Mouse (Mus musculus) CD4-positive, CD25-positive, alpha-beta regulatory T cell, adult 4 months (primary cell): Measurements from ENCODE around the gene 1700069L16Rik. TPM values are rescaled to one million over a fixed set of nuclear protein-coding genes. Genes with fewer than 3 reads are reported as not detected.

Experiments used
- ATAC-seq: one replicate; pipeline ENCODE4 v1.8.0; 2017
- polyA plus RNA-seq, 2 experiments: library from polyadenylated mRNA; unstranded; fragments of 100-300 nt; shearing (Covaris generic); gene quantifications; one replicate each; pipeline ENCODE4 v1.2.1; 2017

Gene 1700069L16Rik
- polyA plus RNA-seq, 2 experiments from 2014 or later, result not detected

DNA sequence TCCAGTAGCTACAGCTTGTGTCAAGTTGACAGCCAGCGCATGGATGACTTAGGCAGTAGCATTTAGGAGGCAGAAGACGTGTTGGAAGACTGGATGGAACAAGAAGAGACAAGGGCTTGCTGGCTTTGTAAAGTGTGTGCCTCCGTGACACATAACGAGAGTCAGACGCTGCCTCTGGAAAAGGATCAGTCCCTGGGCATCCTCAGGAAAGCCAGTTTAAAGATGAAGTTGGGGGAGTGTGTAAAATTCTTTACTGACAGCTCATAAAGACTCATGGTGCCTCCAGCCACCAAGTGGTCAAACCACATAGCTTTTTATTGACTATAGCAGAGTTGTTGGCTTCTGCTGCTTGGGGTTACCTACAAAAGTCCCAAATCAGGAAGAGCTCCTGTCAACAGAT, 39.1 kb downstream of the 1700069L16Rik start:
- ATAC-seq, result no peak

DNA sequence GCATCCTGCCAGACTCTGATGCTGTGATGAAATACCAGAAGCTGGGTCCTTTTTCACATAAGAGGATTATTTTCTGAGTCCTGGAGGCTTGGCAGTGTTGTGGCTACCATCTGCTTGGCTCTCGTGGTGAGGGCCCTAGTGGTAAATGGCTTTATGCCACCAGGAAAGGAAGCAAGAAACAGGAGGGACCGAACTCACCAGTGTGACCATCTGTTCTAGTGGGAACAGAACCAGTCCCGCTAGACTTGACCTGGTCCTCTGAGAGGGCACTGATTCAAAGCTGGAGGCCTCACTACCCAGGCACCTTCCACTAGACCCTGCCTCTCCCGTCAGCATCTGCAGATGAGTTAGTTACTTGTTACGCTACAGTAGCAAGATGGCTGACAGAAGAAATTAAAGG, 41.3 kb downstream of the 1700069L16Rik start:
- no peak for ATAC-seq

DNA sequence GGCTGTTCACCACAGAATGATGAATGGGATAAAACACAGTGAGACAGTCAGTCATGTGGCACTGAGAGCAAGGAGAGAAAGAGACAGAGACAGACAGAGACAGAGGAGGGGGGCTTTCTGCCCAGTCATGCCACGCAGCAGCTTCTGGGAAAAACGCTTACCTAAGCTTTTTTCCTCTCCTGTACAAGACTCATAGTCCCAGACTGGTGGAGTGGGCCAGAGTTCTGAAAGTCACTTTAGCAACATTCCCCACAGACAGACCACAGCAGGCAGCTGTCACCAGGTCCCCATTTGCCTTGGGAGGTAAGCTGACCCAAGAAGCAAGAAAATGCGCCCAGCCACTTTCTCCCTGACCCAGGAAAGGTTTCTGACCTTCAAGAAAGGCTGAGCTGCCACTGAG, 42.1 kb downstream of the 1700069L16Rik start:
- no peak for ATAC-seq

DNA sequence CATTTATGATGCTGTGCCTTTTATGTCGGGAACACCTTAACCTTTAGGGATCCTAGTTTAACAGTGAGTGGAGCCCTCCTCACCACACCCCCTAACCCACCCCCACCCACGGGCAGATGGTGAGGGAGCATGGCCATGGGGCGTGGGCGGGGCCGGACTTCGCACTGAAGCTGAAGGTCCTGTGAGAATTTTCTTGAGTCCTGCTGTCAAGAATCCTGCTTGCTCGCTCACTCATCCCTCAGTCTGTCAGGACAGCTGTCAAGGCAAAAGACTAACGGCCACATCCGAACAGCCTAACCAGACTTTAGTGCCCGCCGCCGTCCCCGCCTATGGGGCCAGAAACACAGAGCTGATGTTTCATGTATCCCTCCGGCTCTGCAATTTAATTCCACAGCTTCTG, 43.4 kb downstream of the 1700069L16Rik start:
- ATAC-seq, result no peak

DNA sequence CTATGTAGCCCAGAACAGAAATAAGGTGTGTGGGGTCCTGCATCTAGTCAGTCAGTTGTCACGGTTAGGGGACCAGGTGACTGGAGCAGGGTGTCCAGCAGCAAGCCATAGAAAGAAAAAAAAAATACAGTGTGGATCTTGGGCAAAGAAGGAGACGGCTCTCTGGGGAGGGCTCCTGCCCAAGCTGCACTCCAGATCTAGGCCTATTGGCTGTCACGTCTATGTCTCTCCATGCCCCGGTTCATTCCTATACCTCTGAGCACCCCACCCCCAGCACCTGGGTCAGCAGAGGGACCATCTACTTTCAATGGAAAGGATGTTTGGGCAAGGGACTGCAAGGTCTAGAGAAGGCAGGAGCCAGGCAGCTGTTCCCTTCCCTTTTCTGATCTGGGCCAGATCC, 45.1 kb downstream of the 1700069L16Rik start:
- no peak for ATAC-seq

DNA sequence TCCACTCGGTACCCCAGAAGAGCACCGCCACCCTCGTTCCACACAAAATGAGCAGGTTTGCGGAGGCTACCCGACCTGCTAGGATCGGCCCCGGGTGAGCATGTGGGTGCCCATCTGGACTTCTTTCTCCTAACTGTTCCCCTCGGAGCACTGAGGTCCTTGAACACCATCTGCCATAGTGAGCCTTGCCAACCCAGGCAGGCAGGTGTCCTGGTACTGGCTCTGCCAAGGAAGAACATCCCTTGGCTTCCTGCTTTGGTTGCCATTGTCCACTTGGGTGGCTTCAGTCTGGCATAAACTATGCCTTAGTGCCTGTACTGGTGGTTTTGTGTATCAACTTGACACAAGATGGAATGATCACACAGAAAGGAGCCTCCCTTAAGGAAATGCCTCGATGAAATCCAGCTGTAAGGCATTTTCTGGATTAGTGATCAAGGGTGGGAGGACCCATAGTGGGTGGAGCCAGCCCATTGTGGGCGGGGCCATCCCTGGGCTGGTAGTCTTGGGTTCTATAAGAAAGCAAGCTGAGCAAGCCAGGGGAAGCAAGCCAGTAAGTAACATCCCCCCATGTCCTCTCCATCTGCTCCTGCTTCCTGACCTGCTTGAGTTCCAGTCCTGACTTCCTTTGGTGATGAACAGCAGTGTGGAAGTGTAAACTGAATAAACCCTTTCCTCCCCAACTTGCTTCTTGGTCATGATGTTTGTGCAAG, 45.7 kb downstream of the 1700069L16Rik start:
- no peak for ATAC-seq

DNA sequence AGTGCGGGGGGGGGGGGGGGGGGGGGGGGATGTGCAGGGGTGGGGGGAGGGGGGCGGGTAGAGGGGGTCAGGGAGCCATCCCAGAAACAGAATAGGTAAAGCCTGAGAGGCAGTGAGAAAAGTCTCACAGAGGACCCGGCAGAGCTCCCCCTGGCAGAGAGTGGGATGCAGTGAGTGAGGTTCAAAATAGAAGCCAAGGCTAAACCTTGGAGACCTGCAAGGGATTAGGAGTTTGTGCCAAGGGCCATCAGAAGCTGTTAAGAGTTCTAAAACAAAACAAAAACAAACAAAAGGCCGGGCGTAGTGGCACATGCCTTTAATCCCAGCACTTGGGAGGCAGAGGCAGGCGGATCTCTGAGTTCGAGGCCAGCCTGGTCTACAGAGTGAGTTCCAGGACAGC, 47.0 kb downstream of the 1700069L16Rik start:
- no peak for ATAC-seq

DNA sequence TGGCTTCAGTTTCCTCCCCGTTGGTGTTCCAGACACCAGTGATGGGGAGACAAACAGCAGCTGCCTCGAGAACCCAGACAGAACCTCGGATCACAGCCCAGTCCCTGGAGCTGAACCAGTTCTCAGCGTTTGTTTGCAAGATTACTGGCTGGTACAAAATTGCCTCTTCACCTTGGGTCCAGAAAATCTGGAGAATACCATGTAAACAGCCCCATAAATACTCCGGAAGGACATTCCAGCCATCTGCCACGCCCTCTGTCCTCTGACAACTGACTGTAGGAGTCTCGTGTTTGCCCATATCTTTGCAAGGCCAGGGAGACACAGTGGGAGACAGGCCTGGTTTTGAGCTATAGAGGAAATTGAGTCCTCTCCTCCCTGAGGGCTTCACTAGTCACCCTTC, 49.7 kb downstream of the 1700069L16Rik start:
- no peak for ATAC-seq

DNA sequence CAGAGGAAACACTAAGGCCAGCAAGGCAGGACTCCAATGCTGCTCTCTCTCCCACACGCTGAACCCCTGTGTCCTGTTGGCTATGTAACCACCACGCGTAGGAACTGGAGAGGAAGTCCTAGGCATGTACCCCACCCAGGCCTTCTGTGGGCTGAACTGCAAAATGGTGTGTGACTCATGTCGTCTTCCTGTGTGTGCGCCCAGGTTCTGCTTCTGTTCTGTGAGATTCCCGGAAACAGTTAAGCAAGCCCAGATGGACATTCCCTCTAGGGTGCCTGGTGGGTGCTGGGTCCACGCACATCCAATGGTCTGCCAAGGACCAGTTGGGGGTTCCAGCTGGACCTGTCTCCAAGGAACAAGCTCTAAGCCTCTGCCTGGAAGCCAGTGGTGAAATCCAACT, 52.1 kb downstream of the 1700069L16Rik start:
- peak; percentile 45 for ATAC-seq

DNA sequence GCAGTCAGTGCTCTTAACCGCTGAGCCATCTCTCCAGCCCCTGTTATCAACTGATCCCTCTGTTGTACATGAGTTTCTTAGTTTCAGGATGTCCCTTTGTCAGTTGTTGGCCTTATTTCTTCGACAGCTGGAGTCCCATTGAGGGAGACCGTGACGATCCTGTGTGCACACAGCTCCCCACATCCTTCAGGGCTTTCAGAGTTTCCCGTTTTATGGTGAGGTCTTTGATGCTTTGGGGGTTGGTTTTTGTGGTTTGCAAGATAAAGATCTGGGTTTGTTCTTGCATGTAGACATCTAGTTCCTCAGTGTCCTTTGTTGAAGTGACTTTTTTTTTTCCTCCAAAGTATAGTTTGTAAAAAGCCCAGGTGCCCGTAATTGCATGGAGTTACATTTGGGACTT, 54.0 kb downstream of the 1700069L16Rik start:
- ATAC-seq, result peak; percentile 51

DNA sequence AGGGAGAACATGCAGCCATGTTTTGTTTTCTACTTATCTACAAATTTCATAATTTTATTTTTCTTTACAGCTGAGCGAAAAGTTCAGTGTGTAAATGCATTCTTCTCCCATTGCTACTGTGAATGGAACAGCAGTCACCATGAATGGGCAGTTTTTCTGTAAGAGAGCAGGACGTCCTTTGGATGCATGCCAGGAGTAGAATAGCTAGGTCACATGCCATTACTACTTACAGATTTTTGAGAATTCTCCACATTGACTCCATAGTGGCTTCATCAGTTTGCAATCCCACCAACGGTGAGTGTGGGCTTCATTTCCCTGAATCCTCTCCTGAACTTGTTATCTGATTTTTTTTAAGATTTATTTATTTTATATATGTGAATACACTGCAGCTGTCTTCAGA, 54.5 kb downstream of the 1700069L16Rik start:
- no peak for ATAC-seq

DNA sequence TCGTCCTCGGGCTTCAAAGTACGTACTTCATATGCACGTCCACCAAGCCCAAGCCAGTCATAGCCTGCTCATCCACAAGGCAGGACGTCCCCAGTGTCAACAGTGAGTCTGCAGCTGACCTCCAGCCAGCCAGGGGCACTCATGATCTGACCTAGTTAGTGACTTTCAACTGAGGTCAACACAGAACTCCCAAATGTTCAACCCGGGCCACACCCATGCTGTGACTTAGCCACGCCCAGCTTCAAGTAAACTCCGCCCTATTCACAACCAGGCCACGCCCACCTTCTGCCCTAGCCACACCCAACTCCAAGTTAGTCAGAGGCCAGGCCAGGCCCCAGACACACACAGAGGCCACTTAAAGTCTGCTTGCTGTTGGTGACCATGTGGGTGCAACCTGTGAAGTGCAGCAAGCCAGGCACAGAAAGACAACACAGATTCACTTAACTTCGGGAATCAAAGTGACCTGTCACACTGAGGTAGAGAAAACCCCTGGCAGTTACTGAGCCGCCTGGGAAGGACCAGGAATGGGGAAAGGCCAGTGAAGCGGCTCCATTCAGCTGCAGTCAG, 59.9 kb downstream of the 1700069L16Rik start:
- no peak for ATAC-seq

DNA sequence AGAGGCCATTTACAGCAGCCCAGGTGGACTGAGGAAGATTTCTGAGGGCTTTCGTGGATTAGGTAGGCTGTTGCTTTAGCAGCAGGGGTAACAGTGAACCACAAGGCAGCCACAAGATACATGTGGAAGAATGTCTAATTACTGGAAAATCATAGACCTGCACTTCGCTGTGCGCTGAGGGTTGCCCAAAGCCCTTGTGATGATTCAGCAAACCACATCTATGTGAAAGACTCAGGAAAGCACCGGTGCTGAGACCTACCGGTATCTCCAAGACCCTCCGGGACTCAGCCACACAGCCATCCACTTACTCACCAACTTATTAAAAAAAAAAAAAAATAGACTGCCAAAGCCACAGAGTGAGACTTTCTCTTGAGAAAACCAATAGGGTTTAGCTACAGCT, 60.4 kb downstream of the 1700069L16Rik start:
- no peak for ATAC-seq

DNA sequence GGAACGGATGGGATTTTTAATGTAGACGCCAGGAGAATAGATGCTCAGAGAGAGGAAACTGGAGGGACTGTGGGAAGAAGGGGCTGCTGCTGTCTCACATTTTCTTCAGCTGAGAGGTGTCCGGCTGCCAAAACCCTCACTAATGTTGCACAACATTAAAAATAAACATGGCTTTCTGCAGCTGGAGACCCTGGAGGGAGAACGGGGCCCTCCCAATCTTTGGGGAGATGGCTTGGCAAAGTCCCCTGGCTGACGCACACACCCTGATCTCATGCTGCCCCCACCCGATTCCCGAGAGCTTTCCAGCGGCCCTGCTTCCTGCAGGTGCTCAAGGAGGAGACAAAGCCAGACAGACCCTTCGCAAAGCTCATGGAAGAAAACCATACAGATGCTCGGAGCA, 63.7 kb downstream of the 1700069L16Rik start:
- ATAC-seq, result no peak

DNA sequence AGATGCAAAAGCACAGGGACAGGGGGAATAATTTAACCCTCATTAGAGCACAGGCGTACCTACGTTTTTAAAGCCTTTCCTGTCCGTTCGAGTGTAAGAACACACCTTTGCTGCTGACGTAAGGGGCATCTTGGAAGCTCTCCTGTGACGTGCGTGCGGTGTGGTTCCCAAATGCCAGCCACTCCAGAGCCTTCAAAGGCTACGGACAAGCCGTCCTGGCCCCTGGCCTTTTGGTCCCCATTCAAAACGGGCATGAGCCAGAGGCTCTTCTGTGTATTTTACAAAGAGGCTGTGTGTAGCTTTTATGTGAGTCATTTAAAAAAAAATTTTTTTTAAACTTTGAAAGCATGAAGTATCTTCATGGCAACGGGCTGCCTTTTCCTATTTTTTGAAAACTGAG, 69.8 kb downstream of the 1700069L16Rik start:
- ATAC-seq, result no peak

DNA sequence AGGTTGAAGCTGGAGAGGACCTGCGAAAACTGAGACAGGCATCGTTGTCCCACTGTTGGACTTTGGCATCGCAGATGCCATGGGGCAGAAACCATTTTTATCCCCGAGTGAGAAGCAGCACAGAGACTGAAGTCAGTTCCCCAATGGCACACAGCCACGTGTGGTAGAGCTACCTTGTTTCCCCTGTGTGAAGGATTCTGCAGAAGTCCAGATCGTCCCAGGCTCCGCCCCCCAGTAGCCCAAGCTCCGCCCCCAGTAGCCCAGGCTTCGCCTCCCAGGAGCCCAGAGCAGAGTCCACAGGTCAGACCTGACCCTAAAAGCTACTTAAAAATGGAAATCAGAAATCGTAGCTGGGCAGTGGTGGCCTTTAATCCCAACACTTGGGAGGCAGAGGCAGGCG, 70.4 kb downstream of the 1700069L16Rik start:
- ATAC-seq, result no peak

DNA sequence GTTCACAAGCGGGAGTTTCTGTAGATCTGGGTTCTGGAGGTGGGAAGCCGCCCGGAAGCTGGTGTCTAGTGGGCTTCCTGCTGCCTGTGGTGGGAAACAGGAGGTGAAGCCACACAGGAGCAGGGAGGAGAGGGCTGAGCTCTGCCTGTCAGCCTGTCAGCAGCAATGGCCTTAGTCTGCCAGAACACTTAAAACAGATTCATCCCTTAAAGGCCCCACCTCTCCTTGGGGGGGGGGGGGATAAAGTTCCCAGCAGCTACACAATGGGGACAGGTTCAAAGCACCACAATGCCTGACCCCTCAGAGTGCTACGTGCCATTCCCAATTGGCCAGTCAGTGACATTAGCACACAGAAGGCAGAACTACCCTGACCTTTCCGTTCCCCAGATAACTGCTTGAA, 72.4 kb downstream of the 1700069L16Rik start:
- ATAC-seq, result no peak

DNA sequence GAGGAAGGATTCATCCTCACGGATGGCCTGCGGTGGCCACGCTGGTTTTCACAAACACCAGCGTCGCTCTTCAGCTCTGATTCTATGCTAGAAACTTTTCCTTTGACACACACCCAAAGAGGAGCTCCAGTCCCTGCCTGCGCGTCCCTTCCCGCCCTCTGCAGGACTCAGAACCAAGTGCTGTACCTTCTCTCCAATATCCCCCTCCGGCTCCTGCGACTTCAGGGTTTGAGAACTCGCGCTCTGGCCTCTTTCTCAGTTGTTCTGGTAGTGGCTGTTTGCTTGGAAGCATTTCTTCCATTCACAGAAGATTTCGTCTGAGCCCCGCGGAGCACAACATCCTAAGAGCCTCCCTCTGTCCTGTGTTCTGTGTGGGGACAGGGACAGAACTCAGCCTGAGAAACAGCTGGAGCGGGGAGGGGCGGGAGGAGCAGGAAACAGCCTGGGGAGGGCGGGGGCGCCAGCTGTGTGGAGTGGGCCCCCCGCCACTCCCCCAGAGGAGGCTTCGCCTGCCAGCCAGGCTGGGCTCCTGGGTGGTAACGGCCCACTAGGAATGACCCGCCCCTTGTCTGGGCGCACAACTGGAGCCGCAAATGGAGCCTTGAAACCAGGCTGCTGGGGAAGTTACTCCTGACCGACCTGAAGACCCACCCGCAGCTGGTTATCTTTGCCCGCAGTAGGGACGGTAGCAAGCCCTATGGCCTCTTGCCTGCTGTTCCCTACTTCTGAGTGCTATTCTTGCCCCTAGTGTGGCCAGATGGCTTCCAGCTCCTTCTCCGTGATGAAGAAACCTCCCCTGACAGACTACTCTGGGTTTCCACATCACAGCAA, 74.3 kb downstream of the 1700069L16Rik start, which contains the start of gene Cmklr1:
TSS of gene Cmklr1 (minus strand) at position 392 of the 831 bp plus-strand sequence.
- no peak for ATAC-seq

DNA sequence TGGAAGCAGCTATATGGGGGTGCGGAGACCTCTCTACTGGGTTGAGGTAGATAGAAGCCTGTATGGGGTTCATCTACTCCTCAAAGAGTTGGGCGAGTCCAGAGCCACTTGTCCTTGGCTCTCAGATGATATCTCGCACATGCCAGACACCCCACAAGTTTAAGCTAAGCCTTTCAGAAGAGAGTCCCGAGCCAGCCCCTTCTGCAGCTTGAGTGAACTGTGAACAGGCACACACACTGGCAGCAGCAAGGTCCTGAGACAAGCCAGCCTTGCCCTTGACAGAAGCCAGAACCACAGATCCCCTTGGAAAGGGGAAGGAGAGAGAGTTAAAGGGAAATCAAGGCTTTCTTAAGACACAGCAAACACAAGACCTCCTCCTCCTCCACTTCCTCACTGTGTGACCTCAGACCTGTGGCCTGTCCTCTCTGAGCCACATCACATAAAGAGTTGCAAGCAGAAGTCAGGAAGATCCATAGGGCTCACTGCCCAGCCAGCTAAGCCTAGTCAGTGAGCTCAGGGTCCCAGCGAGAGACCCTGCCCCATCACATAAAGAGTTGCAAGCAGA, 75.8 kb downstream of the 1700069L16Rik start:
- ATAC-seq, result no peak

DNA sequence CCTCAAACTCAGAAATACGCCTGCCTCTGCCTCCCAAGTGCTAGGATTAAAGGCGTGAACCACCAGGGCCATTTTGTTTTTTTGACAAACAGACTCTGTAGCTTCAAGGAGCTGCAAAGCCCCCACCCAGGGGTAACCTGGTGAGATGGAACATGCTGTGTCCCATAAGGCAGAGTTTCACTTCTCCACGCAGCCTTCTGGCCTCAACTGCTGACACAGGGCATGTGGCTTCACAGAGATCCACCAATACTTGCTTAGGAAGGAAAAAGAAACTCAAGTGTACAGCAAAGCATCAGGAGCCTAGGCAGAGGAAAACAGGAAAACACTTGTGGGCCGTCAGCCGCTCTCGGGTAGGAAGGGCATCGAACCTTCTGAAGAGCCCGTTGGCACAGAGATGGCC, 77.4 kb downstream of the 1700069L16Rik start:
- ATAC-seq, result no peak

DNA sequence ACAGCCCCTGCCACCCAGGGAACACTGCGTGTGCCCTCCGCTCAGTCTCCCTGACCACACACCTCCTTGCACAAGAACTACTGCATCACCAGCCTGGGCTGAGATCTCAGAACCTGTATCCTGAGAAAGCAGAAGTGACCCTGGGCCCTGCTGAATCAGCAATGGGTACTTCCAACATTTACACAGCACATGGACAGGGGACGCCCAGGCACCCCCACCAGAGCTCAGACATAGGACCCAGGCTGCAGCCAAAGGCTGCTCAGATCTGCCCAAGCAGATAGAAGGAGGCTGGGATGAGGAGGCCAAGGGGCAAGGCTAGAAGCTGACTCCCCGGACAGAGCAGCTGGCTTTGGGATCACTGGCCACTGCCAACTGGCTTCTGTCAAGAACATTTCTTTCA, 80.1 kb downstream of the 1700069L16Rik start:
- no peak for ATAC-seq

DNA sequence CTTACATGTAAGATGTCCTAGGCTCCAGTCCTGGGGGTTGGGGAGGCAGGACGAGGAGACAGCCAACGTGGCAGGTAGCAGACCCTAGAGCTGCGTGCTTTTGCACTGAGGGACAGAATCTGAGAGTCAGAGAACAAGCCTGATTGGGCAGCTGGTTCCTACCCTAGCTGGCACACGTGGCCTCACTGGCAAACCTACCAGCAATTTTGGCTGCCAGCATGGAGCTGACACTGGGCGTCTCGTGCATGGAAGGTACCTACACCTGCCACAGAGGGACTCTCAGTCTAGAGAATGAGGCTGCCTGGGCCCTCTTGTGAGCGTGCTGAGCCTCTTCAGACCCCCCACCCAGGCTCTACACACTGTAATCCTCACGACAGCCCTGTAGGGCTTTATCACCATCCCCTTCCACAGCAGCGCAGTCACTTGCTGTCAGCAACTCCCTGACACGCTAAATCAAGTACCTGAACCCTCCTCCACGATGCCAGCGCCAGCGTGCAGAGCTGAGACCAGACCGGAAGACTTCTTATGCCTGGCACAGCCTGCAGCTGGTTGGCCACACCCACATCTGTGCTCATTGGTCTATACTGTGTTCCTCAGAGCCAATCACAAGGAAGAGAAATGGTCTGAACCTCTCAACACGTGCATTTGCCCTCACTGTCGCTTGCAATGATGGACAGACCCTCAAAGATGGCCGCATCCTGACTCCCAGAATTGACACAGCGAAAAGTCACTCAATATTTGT, 81.3 kb downstream of the 1700069L16Rik start:
- ATAC-seq, result peak; percentile 66
